Mouse (Mus musculus): ENCODE data around the gene Lmna. TPM values are rescaled to one million over a fixed set of nuclear protein-coding genes. Genes with fewer than 3 reads are reported as not detected.
A peak's percentile ranks its signal among the peaks of the same experiment; 100 is the strongest.

The Lmna gene
- total RNA-seq, 2 experiments from 2014 or later, result 75.3 to 79.8 TPM

GRCm38 (mm10) chr3:88454762-88455587 lies 54.8 kb downstream of the Lmna start:
- DNase-seq, result no peak
- intact Hi-C loops (cut with DNase I), result no loop called here

- intact Hi-C loops (cut with DNase I), result no loop called here
- no peak for DNase-seq
These were observed 55.8 kb downstream of the Lmna start for GRCm38 (mm10) chr3:88453986-88454385.

- no peak for DNase-seq
- intact Hi-C loops (cut with DNase I), result no loop called here
These were observed 56.4 kb downstream of the Lmna start for GRCm38 (mm10) chr3:88453369-88453768.

- no peak for DNase-seq
- intact Hi-C loops (cut with DNase I), result no loop called here
These were observed 57.0 kb downstream of the Lmna start for GRCm38 (mm10) chr3:88452716-88453115.

- no peak for DNase-seq
These were observed 57.5 kb downstream of the Lmna start for GRCm38 (mm10) chr3:88452246-88452645.

GRCm38 (mm10) chr3:88450379-88451131 lies 59.2 kb downstream of the Lmna start:
- DNase-seq, result no peak
- intact Hi-C loops (cut with DNase I), result no loop called here

More at GRCm38 (mm10) chr3:88452246-88452645, 57.5 kb downstream of the Lmna start:
- intact Hi-C loops (cut with DNase I), result no loop called here

- DNase-seq, result peak in 1 of 2 experiments; percentile 25
- intact Hi-C loops (cut with DNase I), result no loop called here
These were observed 60.2 kb downstream of the Lmna start for GRCm38 (mm10) chr3:88449395-88450023.

GRCm38 (mm10) chr3:88448443-88448842 lies 61.3 kb downstream of the Lmna start:
- DNase-seq, result no peak

GRCm38 (mm10) chr3:88447676-88448183 lies 62.0 kb downstream of the Lmna start:
- no peak for DNase-seq
- intact Hi-C loops (cut with DNase I), result no loop called here

More at GRCm38 (mm10) chr3:88448443-88448842, 61.3 kb downstream of the Lmna start:
- intact Hi-C loops (cut with DNase I), result no loop called here

- intact Hi-C loops (cut with DNase I), result no loop called here
- DNase-seq, result no peak
These were observed 63.2 kb downstream of the Lmna start for GRCm38 (mm10) chr3:88446471-88447123.

- intact Hi-C loops (cut with DNase I), result loop anchor here (2.0 kb wide), 1 partner anchor 24 kb away; no protein-coding TSS in a partner anchor
- no peak for DNase-seq
These were observed 66.9 kb downstream of the Lmna start for GRCm38 (mm10) chr3:88442888-88443287.

- intact Hi-C loops (cut with DNase I), result loop anchor here (2.0 kb wide), 1 partner anchor 24 kb away; no protein-coding TSS in a partner anchor
- DNase-seq, result no peak
These were observed 67.3 kb downstream of the Lmna start for GRCm38 (mm10) chr3:88442488-88442887.

- intact Hi-C loops (cut with DNase I), result no loop called here
- no peak for DNase-seq
These were observed 69.0 kb downstream of the Lmna start for GRCm38 (mm10) chr3:88440500-88441381.

GRCm38 (mm10) chr3:88439582-88439981 lies 70.2 kb downstream of the Lmna start:
- intact Hi-C loops (cut with DNase I), result no loop called here
- no peak for DNase-seq

- DNase-seq, result no peak
- intact Hi-C loops (cut with DNase I), result no loop called here
These were observed 72.3 kb downstream of the Lmna start for GRCm38 (mm10) chr3:88437454-88437853.

GRCm38 (mm10) chr3:88436395-88437201 lies 73.2 kb downstream of the Lmna start:
- intact Hi-C loops (cut with DNase I), result no loop called here
- DNase-seq, result peak; percentile 40 to 41

- no peak for DNase-seq
- intact Hi-C loops (cut with DNase I), result no loop called here
These were observed 74.2 kb downstream of the Lmna start for GRCm38 (mm10) chr3:88435515-88435914.
